ENCODE assay signal across 20 mouse cellular contexts in genomic region chr14:20811779-20812406, GRCm38 (mm10). TPM values are rescaled to one million over a fixed set of nuclear protein-coding genes. Genes with fewer than 3 reads are reported as not detected.
DNase-seq lines count a peak whose midpoint lies in the region; ATAC-seq and TF ChIP-seq lines count a peak whose summit lies in the region.
"Had no signal": no experiment of that assay in that cellular context is flagged by ENCODE, and none has a peak within 500 bp of the region (broad histone marks: within the 10 kb centered on the region; RNA-seq: fewer than 3 reads in every experiment).

No protein-coding gene starts in this region.

- TF ChIP-seq CTCF in MEL (IDR thresholded peaks at IDR 0.05 in 2 of 3, conservative IDR thresholded peaks at IDR 0.05 in 1 of 3; ENCODE audit: control insufficient read depth in 1 of 3, insufficient read depth in 1 of 3, low read depth in 2 of 3, low read length in 3 of 3, poor library complexity in 1 of 3, severe bottlenecking in 1 of 3) = no peak

- H3K27ac ChIP-seq in MEL (ENCODE audit: control insufficient read depth, low read depth, low read length) = no peak overlapping the region
- H3K27ac ChIP-seq in stomach, embryonic 15.5 days = no peak overlapping the region
- H3K27ac ChIP-seq: forebrain, embryonic 13.5 days; layer of hippocampus, adult 2 months; midbrain, embryonic 15.5 days had no signal

- peaks cover 6 to 9% of the 10 kb centered on the region in 2 experiments; a peak in 3 of 4 replicates for H3K27me3 ChIP-seq in MEL (ENCODE audit: control insufficient read depth in 1 of 2, insufficient read depth in 2 of 2, low read length in 2 of 2)
- no peaks in the 10 kb centered on the region for H3K27me3 ChIP-seq in stomach, embryonic 15.5 days (replicated peaks)
- H3K27me3 ChIP-seq: forebrain, embryonic 13.5 days; midbrain, embryonic 15.5 days had no signal

- no peaks in the 10 kb centered on the region for H3K36me3 ChIP-seq in MEL (ENCODE audit: control insufficient read depth in 1 of 2, insufficient read depth in 2 of 2, low read length in 2 of 2)
- H3K36me3 ChIP-seq in stomach, embryonic 15.5 days = no peaks in the 10 kb centered on the region
- H3K36me3 ChIP-seq: midbrain, embryonic 15.5 days had no signal

- 41% methylated on average over 7 of the region's 7 CpGs for WGBS in stomach, embryonic 15.5 days

- H3K79me2 ChIP-seq in MEL (ENCODE audit: control insufficient read depth, insufficient read depth, low read length, poor library complexity) = no peaks in the 10 kb centered on the region

- peak; percentile 55 for DNase-seq in embryo, embryonic 10 days (ENCODE audit: low spot score)
- DNase-seq in embryo, embryonic 9.5 days (ENCODE audit: extremely low spot score) = no peak
- DNase-seq in MEL (ENCODE audit: low read depth, low spot score) = no peak
- peak; percentile 45 for DNase-seq in embryo, embryonic 10.5 days (ENCODE audit: low spot score)
- DNase-seq in thymus, postnatal 10 days (ENCODE audit: low spot score in 2 of 2) = no peak
- DNase-seq in yolk sac, embryonic 10.5 days (ENCODE audit: low spot score) = no peak
- DNase-seq in urinary bladder, postnatal 36 days (ENCODE audit: low spot score in 2 of 2) = no peak
- DNase-seq: cerebellum, adult 9-11 months; gastrocnemius, postnatal 10 days; kidney, adult 18-20 months; kidney, postnatal 10 days; layer of hippocampus, postnatal 36 days; liver; lung, postnatal 10 days; right cerebral cortex, postnatal 14 days had no signal

- no peaks in the 10 kb centered on the region for H3K9me3 ChIP-seq in MEL (replicated peaks; ENCODE audit: insufficient read depth, low read length)
- H3K9me3 ChIP-seq in stomach, embryonic 15.5 days = no peaks in the 10 kb centered on the region
- H3K9me3 ChIP-seq: midbrain, embryonic 15.5 days had no signal

- no peak for TF ChIP-seq EP300 in MEL (IDR thresholded peaks at IDR 0.05; ENCODE audit: low read depth in 1 of 2, low read length in 2 of 2)

- no peak for TF ChIP-seq RAD21 in MEL (IDR thresholded peaks at IDR 0.05; ENCODE audit: low read depth, low read length)

- no peaks in the 10 kb centered on the region for H3K4me1 ChIP-seq in MEL (ENCODE audit: control insufficient read depth in 1 of 2, insufficient read depth in 2 of 2, low read length in 2 of 2)
- no peaks in the 10 kb centered on the region for H3K4me1 ChIP-seq in stomach, embryonic 15.5 days
- H3K4me1 ChIP-seq: forebrain, embryonic 13.5 days; midbrain, embryonic 15.5 days had no signal

- no peak for TF ChIP-seq POLR2A in MEL (IDR thresholded peaks at IDR 0.05; ENCODE audit: control insufficient read depth in 1 of 2, insufficient read depth in 1 of 2, low read depth in 1 of 2, low read length in 2 of 2, poor library complexity in 1 of 2)

- H3K4me3 ChIP-seq in MEL (ENCODE audit: control insufficient read depth in 1 of 2, insufficient read depth in 1 of 2, low read depth in 2 of 2, low read length in 2 of 2) = no peak overlapping the region
- no peak overlapping the region for H3K4me3 ChIP-seq in stomach, embryonic 15.5 days (replicated peaks)
- H3K4me3 ChIP-seq: forebrain, embryonic 13.5 days; layer of hippocampus, adult 2 months; midbrain, embryonic 15.5 days had no signal

- ATAC-seq in stomach, embryonic 15.5 days (ENCODE audit: insufficient read depth, low FRiP score, low read depth) = 0 out of 2 replicates have a peak, but pooled peaks have one; percentile 53
- ATAC-seq: forebrain, embryonic 13.5 days; midbrain, embryonic 15.5 days had no signal

- no peak overlapping the region for H3K4me2 ChIP-seq in stomach, embryonic 15.5 days
- H3K4me2 ChIP-seq: forebrain, embryonic 13.5 days; midbrain, embryonic 15.5 days had no signal

- H3K9ac ChIP-seq in MEL (ENCODE audit: control insufficient read depth, low read depth, low read length, poor library complexity, severe bottlenecking) = no peak overlapping the region
- no peak overlapping the region for H3K9ac ChIP-seq in stomach, embryonic 15.5 days
- H3K9ac ChIP-seq: forebrain, embryonic 13.5 days; midbrain, embryonic 15.5 days had no signal

TF ChIP-seq in MEL, 35 proteins besides CTCF, POLR2A, EP300 and RAD21:
- TF ChIP-seq JUND (IDR thresholded peaks at IDR 0.05; ENCODE audit: low read depth, low read length) (no peak), RCOR1 (IDR thresholded peaks at IDR 0.05; ENCODE audit: low read depth, low read length) (peak; percentile 91)

RNA-seq across cellular contexts. Expression of gene Camk2g, which starts 18.0 kb away (rescaled TPM):
- total RNA-seq in MEL (2012; rRNA removed) = 14.1 and 15.6 TPM in 2 replicates
- 10 to 100 TPM in 1 of 2 experiments, not detected in 1; 27.1 TPM for polyA plus RNA-seq in MEL (2012; ENCODE audit: insufficient read depth in 1 of 2, insufficient read length in 2 of 2, low read depth in 1 of 2, low replicate concordance in 2 of 2, missing spikeins in 1 of 2)
- polyA plus RNA-seq in stomach, embryonic 15.5 days (2015; fragmentation: Nextera tagmentation; extraction: Ambion mirVana) = 40.4 and 49.1 TPM in 2 replicates

RNA-seq across cellular contexts. Expression of gene Plau, which starts 24.6 kb away (rescaled TPM):
- not detected in 2 replicates for total RNA-seq in MEL (2012; rRNA removed)
- under 1 TPM in 1 of 2 experiments, not detected in 1; 0.04 TPM for polyA plus RNA-seq in MEL (2012; ENCODE audit: insufficient read depth in 1 of 2, insufficient read length in 2 of 2, low read depth in 1 of 2, low replicate concordance in 2 of 2, missing spikeins in 1 of 2)
- 1.3 and 1.9 TPM in 2 replicates for polyA plus RNA-seq in stomach, embryonic 15.5 days (2015; fragmentation: Nextera tagmentation; extraction: Ambion mirVana)
- polyA plus RNA-seq: CD4-positive, CD25-positive, alpha-beta regulatory T cell, adult 4 months had no signal

Comparison
In these comparisons a context has a peak if more than half of its experiments do, and no peak if none do; other contexts are left out.
1. DNase-seq: peak in embryo, embryonic 10 days (single experiment) and embryo, embryonic 10.5 days (single experiment); none in embryo, embryonic 9.5 days (single experiment), MEL (single experiment), thymus, postnatal 10 days (0 of 2), yolk sac, embryonic 10.5 days (single experiment) and urinary bladder, postnatal 36 days (0 of 2).